Mouse (Mus musculus) midbrain, embryonic 14.5 days (tissue): Measurements from ENCODE around the gene Ercc1. TPM values are rescaled to one million over a fixed set of nuclear protein-coding genes. Genes with fewer than 3 reads are reported as not detected.

Source experiments
- ATAC-seq: fragments of 200-750 bp; cut with Nextera tagmentation; 2 replicates; pipeline ENCODE4 v1.8.0; 2017; ENCODE audit warnings: moderate number of reproducible peaks, moderate library complexity; ENCODE audit not compliant: low FRiP score, low TSS enrichment
- DNase-seq: peaks from one replicate; pipeline ENCODE4 v3.0.0-alpha.2; 2015
- H3K27ac ChIP-seq: fragments of 300-500 bp; sonication (generic); replicated peaks from 2 replicates; pipeline ENCODE4 v1.5.1; 2014; ENCODE audit warnings: mild to moderate bottlenecking, low read depth, low read length, moderate library complexity
- H3K27me3 ChIP-seq: fragments of 300-500 bp; sonication (generic); 2 replicates; pipeline ENCODE4 v1.6.1; 2014; ENCODE audit warnings: low read length, control low read depth, mixed read lengths; ENCODE audit not compliant: control insufficient read depth, insufficient read depth
- H3K36me3 ChIP-seq: fragments of 300-500 bp; sonication (generic); 2 replicates; pipeline ENCODE4 v1.6.1; 2014; ENCODE audit warnings: low read length, control low read depth; ENCODE audit not compliant: control insufficient read depth, insufficient read depth
- H3K4me1 ChIP-seq: fragments of 300-500 bp; sonication (generic); 2 replicates; pipeline ENCODE4 v1.6.1; 2014; ENCODE audit warnings: mild to moderate bottlenecking, antibody characterized with exemption, low read length, control low read depth; ENCODE audit not compliant: control insufficient read depth, insufficient read depth
- H3K4me2 ChIP-seq: fragments of 300-500 bp; sonication (generic); 2 replicates; pipeline ENCODE4 v1.6.1; 2014; ENCODE audit warnings: mild to moderate bottlenecking, low read length, moderate library complexity
- H3K4me3 ChIP-seq: fragments of 300-500 bp; sonication (generic); replicated peaks from 2 replicates; pipeline ENCODE4 v1.5.1; 2014; ENCODE audit warnings: low read depth, low read length
- H3K9ac ChIP-seq: fragments of 300-500 bp; sonication (generic); replicated peaks from 2 replicates; pipeline ENCODE4 v1.6.1; 2014; ENCODE audit warnings: mild to moderate bottlenecking, low read length, moderate library complexity
- H3K9me3 ChIP-seq: fragments of 300-500 bp; sonication (generic); 2 replicates; pipeline ENCODE4 v1.6.1; 2016; ENCODE audit warnings: low read length, control low read depth, mixed read lengths; ENCODE audit not compliant: control insufficient read depth
- WGBS: fragments of 180-500 bp; shearing (Covaris S2); extraction: QIAGEN DNeasy Blood & Tissue Kit; methylation state at CpG from one replicate; pipeline ENCODE4 v1.1.7; 2014; 5-methylcytosine and 5-hydroxymethylcytosine counted together
- polyA plus RNA-seq: library from polyadenylated mRNA; unstranded; fragments of >200 nt; fragmentation: Nextera tagmentation; extraction: Ambion mirVana; gene quantifications from 2 replicates; pipeline ENCODE4 v1.2.1, GENCODE M21; 2014

The Ercc1 gene
- polyA plus RNA-seq, 1 experiment from 2014 or later, result 78.9 TPM

DNA sequence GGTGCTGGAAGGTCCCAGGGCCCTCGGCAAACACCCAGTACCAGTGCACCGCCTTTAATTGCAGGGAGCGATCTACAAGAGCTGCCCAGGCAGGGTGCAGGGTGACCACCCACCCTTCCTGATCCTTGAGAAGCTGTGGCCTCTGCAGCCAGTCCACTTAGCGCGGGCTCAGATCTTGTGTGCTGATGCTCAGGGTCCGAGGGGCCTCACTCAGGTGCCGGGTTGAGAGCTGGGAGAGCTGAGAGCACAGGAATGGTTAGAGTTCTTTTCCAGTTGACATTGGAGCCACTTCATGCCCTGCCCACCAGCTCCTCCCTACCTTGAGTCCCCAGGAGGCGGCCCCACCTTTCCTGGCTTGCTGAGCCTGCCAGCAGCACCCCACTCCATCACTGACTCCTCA, 49.9 kb downstream of the Ercc1 start:
- Histone ChIP-seq H3K4me2 (no peak overlapping the region), H3K9me3 (no peaks in the 10 kb centered on the region), H3K9ac (no peak overlapping the region), H3K4me1 (no peaks in the 10 kb centered on the region), H3K36me3 (peaks cover 65% of the 10 kb centered on the region), H3K27ac (no peak overlapping the region), H3K27me3 (no peaks in the 10 kb centered on the region), H3K4me3 (no peak overlapping the region)
- ATAC-seq (no peak), DNase-seq (no peak)
- 91% methylated on average over 8 of the region's 8 CpGs for WGBS

DNA sequence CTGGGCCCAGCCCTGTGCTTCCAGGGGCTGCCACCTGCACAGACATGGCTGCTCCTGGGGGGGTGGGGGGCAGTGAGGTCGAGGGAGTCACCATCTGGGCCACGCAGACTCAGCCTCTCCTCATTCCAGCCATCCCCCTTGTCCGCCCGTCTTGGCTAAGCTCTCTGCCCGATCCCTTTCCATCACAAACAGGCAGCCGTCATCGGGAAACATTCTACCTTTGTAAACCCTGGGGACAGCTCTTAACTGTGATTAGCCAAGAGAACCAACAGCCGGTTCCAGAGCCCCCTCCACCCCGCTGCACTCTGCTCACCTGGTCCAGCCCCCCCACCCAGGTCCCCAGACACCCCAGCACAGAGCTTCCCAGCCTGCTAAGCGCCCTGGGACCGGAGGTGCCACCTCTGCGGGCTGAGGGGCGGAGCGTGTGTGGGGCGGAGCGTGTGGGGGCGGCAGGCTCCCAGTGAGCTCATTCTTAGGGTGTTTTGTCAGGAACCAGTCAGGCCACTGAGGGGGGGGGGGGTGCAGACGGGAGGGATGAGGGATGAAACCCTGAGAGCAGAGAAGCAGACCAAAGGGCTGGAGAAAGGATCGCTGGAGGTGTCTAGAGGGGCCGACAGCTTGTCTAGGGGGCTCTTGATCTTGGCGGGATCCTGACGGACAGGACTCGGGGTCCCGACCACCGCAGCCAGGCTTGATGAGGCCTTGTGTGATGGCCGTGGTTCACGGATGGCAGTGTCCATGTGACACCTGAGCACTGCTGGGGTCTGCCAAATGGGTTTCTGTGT, 55.1 kb downstream of the Ercc1 start:
- 3% methylated on average over 27 of the region's 27 CpGs for WGBS
- Histone ChIP-seq H3K9ac (no peak overlapping the region), H3K27ac (no peak overlapping the region), H3K4me3 (0 out of 2 replicates have a peak overlapping the region, but pooled peaks have one; percentile 10), H3K27me3 (peaks cover 25% of the 10 kb centered on the region), H3K4me2 (peak overlapping the region; percentile 46), H3K4me1 (0 out of 2 replicates have a peak, but pooled peaks cover 10% of the 10 kb centered on the region), H3K36me3 (peaks cover 13% of the 10 kb centered on the region), H3K9me3 (peaks cover 5% of the 10 kb centered on the region; the same call in 1 of the 2 replicates)
- DNase-seq (no peak), ATAC-seq (no peak)

DNA sequence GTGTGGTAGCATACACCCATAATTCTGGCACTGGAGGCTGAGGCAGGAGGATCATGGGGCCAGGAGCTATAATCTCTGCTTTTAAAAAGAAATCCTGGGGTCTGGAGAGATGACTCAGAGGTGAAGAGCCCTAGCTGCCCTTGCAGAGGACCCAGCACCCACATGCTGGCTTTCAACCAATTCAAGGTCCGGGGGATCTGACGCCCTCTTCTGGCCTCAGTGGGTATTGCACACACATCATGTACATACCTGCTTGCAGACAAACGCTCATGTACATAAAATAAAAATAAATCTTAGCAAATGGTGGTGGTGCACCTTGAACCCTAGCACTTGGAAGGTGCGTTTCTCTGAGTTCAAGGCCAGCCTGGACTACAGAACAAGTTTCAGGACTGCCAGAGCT, 56.4 kb downstream of the Ercc1 start:
- peaks cover under 1% of the 10 kb centered on the region; the same call in 1 of the 2 replicates for H3K36me3 ChIP-seq
- no peak overlapping the region for H3K9ac ChIP-seq
- 0 out of 2 replicates have a peak, but pooled peaks cover 10% of the 10 kb centered on the region for H3K4me1 ChIP-seq
- H3K4me2 ChIP-seq, result no peak overlapping the region
- DNase-seq, result no peak
- H3K9me3 ChIP-seq, result peaks cover 5% of the 10 kb centered on the region; the same call in 1 of the 2 replicates
- ATAC-seq, result no peak
- 88% methylated on average over 4 of the region's 4 CpGs for WGBS
- no peak overlapping the region for H3K27ac ChIP-seq
- H3K27me3 ChIP-seq, result peaks cover 31% of the 10 kb centered on the region
- no peak overlapping the region for H3K4me3 ChIP-seq

DNA sequence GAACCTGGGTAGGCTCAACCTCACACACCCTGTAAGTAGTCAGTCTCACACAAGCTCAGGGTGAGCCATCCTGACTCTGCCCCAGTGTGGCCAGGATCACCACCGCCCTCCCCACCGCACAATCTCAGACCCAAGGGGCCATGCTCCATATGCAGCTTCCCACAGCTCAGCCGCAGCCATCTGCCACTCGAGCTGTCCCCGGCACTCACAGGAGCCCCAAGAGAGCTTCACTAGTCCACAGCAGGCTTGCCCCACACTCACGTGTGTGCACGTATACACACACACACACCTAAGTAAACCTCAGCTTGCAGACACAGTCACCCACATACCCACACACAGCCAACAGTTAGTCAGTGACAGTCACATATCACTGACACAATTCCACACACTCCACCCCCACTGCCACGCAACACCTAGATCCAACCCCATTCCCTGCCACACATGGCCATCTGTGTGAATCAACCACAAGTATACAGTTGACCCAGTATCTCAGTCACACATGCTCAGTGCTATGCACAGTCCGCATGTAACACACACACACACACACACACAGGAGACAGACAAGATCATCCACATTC, 58.0 kb downstream of the Ercc1 start:
- WGBS, result 63% methylated on average over 9 of the region's 9 CpGs
- Histone ChIP-seq H3K4me1 (0 out of 2 replicates have a peak, but pooled peaks cover 10% of the 10 kb centered on the region), H3K27ac (no peak overlapping the region), H3K9ac (no peak overlapping the region), H3K27me3 (peaks cover 31% of the 10 kb centered on the region), H3K4me3 (no peak overlapping the region), H3K4me2 (no peak overlapping the region), H3K9me3 (peaks cover 5% of the 10 kb centered on the region; the same call in 1 of the 2 replicates), H3K36me3 (no peaks in the 10 kb centered on the region)
- ATAC-seq (no peak), DNase-seq (no peak)

DNA sequence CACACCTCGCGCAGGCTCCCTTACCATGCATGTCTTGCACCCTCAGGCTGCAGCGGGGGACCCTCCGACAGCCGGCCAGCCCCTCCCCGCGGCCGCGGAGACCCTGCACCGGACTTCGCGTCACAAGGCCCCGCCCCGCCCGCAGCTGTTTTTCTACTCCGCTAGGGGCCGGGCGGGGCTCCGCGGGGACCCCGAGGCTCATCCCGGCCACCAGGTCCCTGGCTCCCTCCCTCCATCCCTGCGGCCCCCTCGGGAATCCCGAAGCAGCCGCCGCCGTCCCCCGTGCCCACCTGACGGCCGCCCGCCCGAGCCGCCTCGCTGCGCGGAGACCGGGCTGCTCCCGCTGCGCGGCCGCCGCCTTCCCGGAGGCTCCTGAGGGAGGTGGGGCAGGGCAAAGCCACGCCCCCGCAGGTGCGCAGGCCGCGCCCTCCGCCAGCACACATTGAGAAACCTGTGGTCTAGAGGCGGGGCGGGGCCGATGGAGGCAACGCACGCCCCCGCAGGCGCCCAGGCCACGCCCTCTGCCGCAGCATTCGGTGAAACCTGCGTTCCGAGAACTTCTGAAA, 59.2 kb downstream of the Ercc1 start, which contains the start of gene Klc3:
TSS of gene Klc3 (minus strand) at position 374 of the 566 bp plus-strand sequence.
- ATAC-seq (no peak), DNase-seq (peak; percentile 41)
- H3K4me2 ChIP-seq, result peak within 1 kb of the TSS; percentile 86
- no peak within 1 kb of the TSS for H3K27ac ChIP-seq
- H3K9me3 ChIP-seq, result peaks cover 5% of the 10 kb centered on the region; the same call in 1 of the 2 replicates
- under 1% methylated on average over 62 of the region's 62 CpGs for WGBS
- peaks cover 31% of the 10 kb centered on the region for H3K27me3 ChIP-seq
- 0 out of 2 replicates have a peak, but pooled peaks cover 10% of the 10 kb centered on the region for H3K4me1 ChIP-seq
- H3K4me3 ChIP-seq, result peak within 1 kb of the TSS; percentile 43
- H3K9ac ChIP-seq, result peak within 1 kb of the TSS; percentile 43; the same call in 1 of the 2 replicates
- no peaks in the 10 kb centered on the region for H3K36me3 ChIP-seq

DNA sequence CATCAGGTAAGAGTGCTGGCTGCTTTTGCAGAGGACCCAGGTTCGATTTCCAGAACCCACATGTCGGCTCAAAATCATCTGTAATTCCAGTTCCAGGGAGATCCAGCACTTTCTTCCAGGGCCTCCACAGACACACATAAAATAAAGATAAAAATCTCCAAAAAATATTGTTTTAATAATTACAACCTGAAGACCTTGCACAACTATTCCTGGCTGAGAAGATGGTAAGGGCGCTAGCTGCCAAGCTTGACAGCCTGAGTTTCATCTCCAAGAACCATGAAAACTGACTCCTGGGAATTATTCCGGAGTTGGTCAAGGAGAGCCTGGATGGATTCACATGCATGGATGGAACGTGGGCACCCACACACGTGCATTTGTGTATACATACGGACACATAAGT, 59.9 kb downstream of the Ercc1 start, which contains the start of gene Ckm:
TSS of gene Ckm (plus strand) at position 301 of the 400 bp plus-strand sequence.
- no peaks in the 10 kb centered on the region for H3K36me3 ChIP-seq
- 51% methylated on average over 7 of the region's 7 CpGs for WGBS
- peaks cover 31% of the 10 kb centered on the region for H3K27me3 ChIP-seq
- H3K9ac ChIP-seq, result peak within 1 kb of the TSS; percentile 43; the same call in 1 of the 2 replicates
- H3K27ac ChIP-seq, result no peak within 1 kb of the TSS
- H3K4me2 ChIP-seq, result peak within 1 kb of the TSS; percentile 86
- peak within 1 kb of the TSS; percentile 43 for H3K4me3 ChIP-seq
- ATAC-seq (no peak), DNase-seq (no peak)
- 0 out of 2 replicates have a peak, but pooled peaks cover 10% of the 10 kb centered on the region for H3K4me1 ChIP-seq
- peaks cover 5% of the 10 kb centered on the region; the same call in 1 of the 2 replicates for H3K9me3 ChIP-seq

DNA sequence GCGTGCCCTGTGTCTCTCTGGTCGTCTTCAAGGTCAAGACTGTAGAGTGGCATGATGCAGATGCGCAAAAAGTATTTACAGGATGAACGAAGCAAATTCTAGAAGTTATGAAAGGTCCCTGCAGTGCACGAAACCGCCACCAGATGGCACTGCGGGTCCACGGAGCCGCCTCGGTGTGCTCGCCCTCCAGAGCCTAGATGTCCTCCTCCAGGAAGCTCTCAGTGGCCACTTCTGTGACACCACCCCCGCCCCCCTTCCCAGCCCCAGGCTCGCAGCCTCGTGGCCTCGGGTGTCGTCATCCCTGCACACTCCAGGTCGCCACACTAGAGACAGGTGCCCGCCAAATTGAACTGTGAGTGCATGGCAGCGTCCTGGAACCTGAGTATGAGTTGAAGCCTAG, 60.8 kb downstream of the Ercc1 start:
- ATAC-seq, result peak; percentile 67; the same call in 1 of the 2 replicates
- DNase-seq, result peak; percentile 90
- Histone ChIP-seq H3K9ac (no peak overlapping the region), H3K4me2 (peak overlapping the region; percentile 37), H3K4me1 (0 out of 2 replicates have a peak, but pooled peaks cover 7% of the 10 kb centered on the region), H3K9me3 (peaks cover 5% of the 10 kb centered on the region; the same call in 1 of the 2 replicates), H3K27me3 (peaks cover 31% of the 10 kb centered on the region), H3K4me3 (no peak overlapping the region), H3K27ac (no peak overlapping the region), H3K36me3 (no peaks in the 10 kb centered on the region)
- 2% methylated on average over 19 of the region's 19 CpGs for WGBS
